Mouse (Mus musculus) heart, postnatal 0 days (tissue): ENCODE measurements around the gene Cnot1. TPM values are rescaled to one million over a fixed set of nuclear protein-coding genes. Genes with fewer than 3 reads are reported as not detected.
A peak's percentile ranks its signal among the peaks of the same experiment; 100 is the strongest.

Experiments used
- ATAC-seq: fragments of 200-750 bp; cut with Nextera tagmentation; 2 replicates; pipeline ENCODE4 v1.8.0; 2017; ENCODE audit warnings: low read depth, moderate number of reproducible peaks, moderate library complexity; ENCODE audit not compliant: insufficient read depth
- DNase-seq: peaks from one replicate; pipeline ENCODE4 v3.0.0-alpha.2; 2016; ENCODE audit warnings: low spot score
- H3K27ac ChIP-seq: fragments of 300-500 bp; sonication (generic); 2 replicates; pipeline ENCODE4 v1.5.1; 2014; ENCODE audit warnings: low read depth, mild to moderate bottlenecking
- H3K27me3 ChIP-seq: fragments of 300-500 bp; sonication (generic); 2 replicates; pipeline ENCODE4 v1.6.1; 2014; ENCODE audit warnings: low read length, mixed read lengths; ENCODE audit not compliant: control insufficient read depth, insufficient read depth
- H3K36me3 ChIP-seq: fragments of 300-500 bp; sonication (generic); replicated peaks from 2 replicates; pipeline ENCODE4 v1.6.1; 2014; ENCODE audit warnings: low read length, mixed read lengths; ENCODE audit not compliant: control insufficient read depth, insufficient read depth
- H3K4me1 ChIP-seq: fragments of 300-500 bp; sonication (generic); 2 replicates; pipeline ENCODE4 v1.6.1; 2014; ENCODE audit warnings: antibody characterized with exemption; ENCODE audit not compliant: control insufficient read depth, insufficient read depth
- H3K4me2 ChIP-seq: fragments of 300-500 bp; sonication (generic); 2 replicates; pipeline ENCODE4 v1.6.1; 2014; ENCODE audit warnings: low read depth, mild to moderate bottlenecking, low read length, moderate library complexity
- H3K4me3 ChIP-seq: fragments of 300-500 bp; sonication (generic); 2 replicates; pipeline ENCODE4 v1.5.1; 2014; ENCODE audit warnings: low read depth, low read length
- H3K9ac ChIP-seq: fragments of 300-500 bp; sonication (generic); replicated peaks from 2 replicates; pipeline ENCODE4 v1.6.1; 2014; ENCODE audit warnings: low read depth, low read length, mixed read lengths
- H3K9me3 ChIP-seq: fragments of 300-500 bp; sonication (generic); replicated peaks from 2 replicates; pipeline ENCODE4 v1.6.1; 2016; ENCODE audit warnings: low read length; ENCODE audit not compliant: control insufficient read depth
- CTCF ChIP-seq: IDR thresholded peaks from 2 replicates; pipeline ENCODE4 v1.5.1; 2016; ENCODE audit warnings: antibody characterized with exemption, control low read depth, low read depth
- EP300 ChIP-seq: IDR thresholded peaks from 2 replicates; pipeline ENCODE4 v1.6.1; 2016; ENCODE audit warnings: antibody characterized with exemption, low read depth
- WGBS: fragments of 180-500 bp; shearing (Covaris S2); extraction: QIAGEN DNeasy Blood & Tissue Kit; methylation state at CpG from one replicate; pipeline ENCODE4 v1.1.7; 2014; 5-methylcytosine and 5-hydroxymethylcytosine counted together
- polyA plus RNA-seq: library from polyadenylated mRNA; unstranded; fragments of >200 nt; fragmentation: Nextera tagmentation; extraction: Ambion mirVana; gene quantifications from 2 replicates; pipeline ENCODE4 v1.2.1, GENCODE M21; 2015
- total RNA-seq: library from RNA; depleted of rRNA; stranded (reverse); fragments of >200 nt; gene quantifications from 2 replicates; pipeline ENCODE4 v1.2.3, GENCODE M21; 2014; ENCODE audit warnings: low replicate concordance

Gene Cnot1
- total and polyA plus RNA-seq, 2 experiments from 2014 or later: 22.7 to 290 TPM

GRCm38 (mm10) chr8:95690929-95691541, 116.2 kb downstream of the Cnot1 start:
- Histone ChIP-seq H3K36me3 (no peaks in the 10 kb centered on the region), H3K9ac (0 out of 2 replicates have a peak overlapping the region, but pooled peaks have one; percentile 17), H3K27me3 (no peaks in the 10 kb centered on the region), H3K27ac (peak overlapping the region; percentile 89), H3K4me2 (no peak overlapping the region), H3K9me3 (no peaks in the 10 kb centered on the region), H3K4me3 (no peak overlapping the region), H3K4me1 (peaks cover 19% of the 10 kb centered on the region; the same call in 1 of the 2 replicates)
- DNase-seq: peak; percentile 72
- WGBS: 24% methylated on average over 13 of the region's 13 CpGs
- TF ChIP-seq CTCF (no peak), EP300 (no peak)
- ATAC-seq: peak; percentile 73

GRCm38 (mm10) chr8:95688073-95688672, 119.1 kb downstream of the Cnot1 start:
- Histone ChIP-seq H3K27me3 (no peaks in the 10 kb centered on the region), H3K36me3 (no peaks in the 10 kb centered on the region), H3K9ac (no peak overlapping the region), H3K27ac (peak overlapping the region; percentile 50), H3K4me1 (peaks cover 23% of the 10 kb centered on the region; the same call in 1 of the 2 replicates), H3K4me3 (no peak overlapping the region), H3K9me3 (no peaks in the 10 kb centered on the region), H3K4me2 (no peak overlapping the region)
- ATAC-seq (peak; percentile 30; the same call in 1 of the 2 replicates), DNase-seq (peak; percentile 66)
- TF ChIP-seq EP300: no peak
- TF ChIP-seq CTCF: no peak
- WGBS: 41% methylated on average over 10 of the region's 10 CpGs

- Histone ChIP-seq H3K27me3 (peaks cover 50% of the 10 kb centered on the region), H3K4me2 (peak overlapping the region; percentile 98), H3K9me3 (no peaks in the 10 kb centered on the region), H3K9ac (peak overlapping the region; percentile 53), H3K36me3 (no peaks in the 10 kb centered on the region), H3K27ac (no peak overlapping the region), H3K4me1 (no peaks in the 10 kb centered on the region), H3K4me3 (peak overlapping the region; percentile 61)
- 1% methylated on average over 61 of the region's 70 CpGs for WGBS
- no peak for DNase-seq
- peak; percentile 48 for ATAC-seq
- no peak for TF ChIP-seq CTCF
- no peak for TF ChIP-seq EP300
Measured at GRCm38 (mm10) chr8:95678024-95678611, 129.1 kb downstream of the Cnot1 start.

GRCm38 (mm10) chr8:95677591-95678023, 129.7 kb downstream of the Cnot1 start:
- Histone ChIP-seq H3K4me1 (no peaks in the 10 kb centered on the region), H3K9ac (peak overlapping the region; percentile 53), H3K4me2 (peak overlapping the region; percentile 98), H3K27ac (no peak overlapping the region), H3K9me3 (no peaks in the 10 kb centered on the region), H3K36me3 (no peaks in the 10 kb centered on the region), H3K27me3 (peaks cover 51% of the 10 kb centered on the region), H3K4me3 (peak overlapping the region; percentile 61)
- under 1% methylated on average over 22 of the region's 48 CpGs for whole genome bisulfite sequencing
- peak; percentile 55 for ATAC-seq
- no peak for DNase-seq
- TF ChIP-seq CTCF (no peak), EP300 (no peak)

- Histone ChIP-seq H3K9ac (peak within 1 kb of the TSS; percentile 53), H3K4me2 (peak within 1 kb of the TSS; percentile 98), H3K4me1 (no peaks in the 10 kb centered on the region), H3K9me3 (no peaks in the 10 kb centered on the region), H3K4me3 (peak within 1 kb of the TSS; percentile 61), H3K27me3 (peaks cover 52% of the 10 kb centered on the region), H3K27ac (no peak within 1 kb of the TSS), H3K36me3 (no peaks in the 10 kb centered on the region)
- no peak for ATAC-seq
- no peak for TF ChIP-seq CTCF
- TF ChIP-seq EP300: no peak
- 57% methylated on average over 9 of the region's 9 CpGs for WGBS
- DNase-seq: no peak
Measured at GRCm38 (mm10) chr8:95676631-95677030, 130.6 kb downstream of the Cnot1 start, which contains the start of gene Ndrg4. Ndrg4 (plus strand) TSS chr8:95676980.
